7 mouse cellular contexts compared by ENCODE assay signal in genomic region chr5:134932179-134932902, GRCm38 (mm10). TPM values are rescaled to one million over a fixed set of nuclear protein-coding genes. Genes with fewer than 3 reads are reported as not detected.
A peak's percentile ranks its signal among the peaks of the same experiment; 100 is the strongest.
DNase-seq lines count a peak whose midpoint lies in the region; ATAC-seq lines count a peak whose summit lies in the region.

Gene Mettl27, plus strand, starts transcription at chr5:134932368.

- H3K27ac ChIP-seq in embryonic facial prominence, embryonic 11.5 days (replicated peaks; ENCODE audit: low read depth, low read length) = no peak within 1 kb of the TSS
- H3K27ac ChIP-seq in limb, embryonic 11.5 days (replicated peaks; ENCODE audit: low read depth, low read length) = no peak within 1 kb of the TSS
- H3K27ac ChIP-seq in midbrain, embryonic 14.5 days (replicated peaks; ENCODE audit: low read depth, low read length) = peak within 1 kb of the TSS; percentile 45; the same call in 1 of the 2 replicates

- peak within 1 kb of the TSS; percentile 74 for H3K4me3 ChIP-seq in embryonic facial prominence, embryonic 11.5 days (ENCODE audit: low read depth, low read length)
- H3K4me3 ChIP-seq in limb, embryonic 11.5 days (ENCODE audit: low read depth, low read length) = peak within 1 kb of the TSS; percentile 60
- H3K4me3 ChIP-seq in midbrain, embryonic 14.5 days (replicated peaks; ENCODE audit: low read depth, low read length) = peak within 1 kb of the TSS; percentile 61

- no peaks in the 10 kb centered on the region for H3K27me3 ChIP-seq in embryonic facial prominence, embryonic 11.5 days (ENCODE audit: control insufficient read depth, insufficient read depth, low read length)
- no peaks in the 10 kb centered on the region for H3K27me3 ChIP-seq in limb, embryonic 11.5 days (ENCODE audit: control insufficient read depth, insufficient read depth, low read length)
- H3K27me3 ChIP-seq in midbrain, embryonic 14.5 days (ENCODE audit: control insufficient read depth, insufficient read depth, low read length) = no peaks in the 10 kb centered on the region

- H3K4me1 ChIP-seq in embryonic facial prominence, embryonic 11.5 days (ENCODE audit: control insufficient read depth, insufficient read depth, low read length) = no peaks in the 10 kb centered on the region
- no peaks in the 10 kb centered on the region for H3K4me1 ChIP-seq in limb, embryonic 11.5 days (ENCODE audit: control insufficient read depth, insufficient read depth, low read length)
- H3K4me1 ChIP-seq in midbrain, embryonic 14.5 days (ENCODE audit: control insufficient read depth, insufficient read depth, low read length) = no peaks in the 10 kb centered on the region; the same call in 1 of the 2 replicates

- no peaks in the 10 kb centered on the region for H3K9me3 ChIP-seq in embryonic facial prominence, embryonic 11.5 days (replicated peaks; ENCODE audit: control insufficient read depth, low read length)
- H3K9me3 ChIP-seq in limb, embryonic 11.5 days (ENCODE audit: control insufficient read depth, low read length) = no peaks in the 10 kb centered on the region
- no peaks in the 10 kb centered on the region for H3K9me3 ChIP-seq in midbrain, embryonic 14.5 days (ENCODE audit: control insufficient read depth, low read length)

- DNase-seq in adrenal gland, postnatal 14 days = peak; percentile 93
- peak; percentile 94 for DNase-seq in embryonic facial prominence, embryonic 11.5 days (ENCODE audit: low spot score)
- DNase-seq in heart, adult 11 months = peak; percentile 99
- DNase-seq in kidney, adult 18-20 months = peak; percentile 91
- DNase-seq in limb, embryonic 11.5 days (ENCODE audit: low spot score) = peak; percentile 91
- DNase-seq in midbrain, embryonic 14.5 days = peak; percentile 92
- DNase-seq in spleen, adult 18-20 months = peak; percentile 67 to 82

- peak within 1 kb of the TSS; percentile 88 for H3K4me2 ChIP-seq in embryonic facial prominence, embryonic 11.5 days (ENCODE audit: low read depth, low read length)
- H3K4me2 ChIP-seq in limb, embryonic 11.5 days (ENCODE audit: low read depth, severe bottlenecking) = peak within 1 kb of the TSS; percentile 97
- peak within 1 kb of the TSS; percentile 95 for H3K4me2 ChIP-seq in midbrain, embryonic 14.5 days (ENCODE audit: low read length)

- H3K36me3 ChIP-seq in embryonic facial prominence, embryonic 11.5 days (replicated peaks; ENCODE audit: control insufficient read depth, insufficient read depth, low read depth, low read length) = no peaks in the 10 kb centered on the region
- H3K36me3 ChIP-seq in limb, embryonic 11.5 days (ENCODE audit: control insufficient read depth, insufficient read depth, low read length) = no peaks in the 10 kb centered on the region
- no peaks in the 10 kb centered on the region for H3K36me3 ChIP-seq in midbrain, embryonic 14.5 days (ENCODE audit: control insufficient read depth, insufficient read depth, low read length)

- peak within 1 kb of the TSS; percentile 78 for H3K9ac ChIP-seq in embryonic facial prominence, embryonic 11.5 days (replicated peaks; ENCODE audit: low read length)
- H3K9ac ChIP-seq in limb, embryonic 11.5 days (ENCODE audit: low read length) = peak within 1 kb of the TSS; percentile 68
- H3K9ac ChIP-seq in midbrain, embryonic 14.5 days (replicated peaks; ENCODE audit: low read length) = peak within 1 kb of the TSS; percentile 67

- ATAC-seq in embryonic facial prominence, embryonic 11.5 days (replicated peaks; ENCODE audit: insufficient number of reproducible peaks, low FRiP score, low TSS enrichment, low read depth) = peak; percentile 87
- peak; percentile 93 for ATAC-seq in limb, embryonic 11.5 days (ENCODE audit: insufficient number of reproducible peaks, low FRiP score, low TSS enrichment, low read depth)
- ATAC-seq in midbrain, embryonic 14.5 days (ENCODE audit: low FRiP score, low TSS enrichment) = peak; percentile 92

- WGBS in embryonic facial prominence, embryonic 11.5 days = under 1% methylated on average over 41 of the region's 41 CpGs
- 0% methylated on average over 41 of the region's 41 CpGs for WGBS in limb, embryonic 11.5 days
- under 1% methylated on average over 41 of the region's 41 CpGs for WGBS in midbrain, embryonic 14.5 days

RNA-seq across cellular contexts. Expression of gene Mettl27, which starts in this region (rescaled TPM):
- 24.5 and 28.5 TPM in 2 replicates for total RNA-seq in adrenal gland, postnatal 14 days (2021)
- 9.7 and 15.2 TPM in 2 replicates for polyA plus RNA-seq in embryonic facial prominence, embryonic 11.5 days (2014; fragmentation: Nextera tagmentation; extraction: Ambion mirVana)
- polyA plus RNA-seq in limb, embryonic 11.5 days (2014; fragmentation: Nextera tagmentation; extraction: Ambion mirVana) = 13.7 and 17.2 TPM in 2 replicates
- polyA plus RNA-seq in midbrain, embryonic 14.5 days (2014; fragmentation: Nextera tagmentation; extraction: Ambion mirVana) = 6.0 and 6.3 TPM in 2 replicates
